Comparison of ENCODE assay signal across 13 mouse cellular contexts in genomic region chr10:84638382-84638781, GRCm38 (mm10).
"Had no signal": no experiment of that assay in that cellular context is flagged by ENCODE, and none has a peak within 500 bp of the region (broad histone marks: within the 10 kb centered on the region; RNA-seq: fewer than 3 reads in every experiment).

No protein-coding gene starts in this region.

- H3K4me3 ChIP-seq: kidney, embryonic 15.5 days; limb, embryonic 13.5 days; liver, embryonic 15.5 days; midbrain, embryonic 10.5 days; neural tube, embryonic 12.5 days had no signal

- H3K4me2 ChIP-seq: kidney, embryonic 15.5 days; limb, embryonic 13.5 days; lung, embryonic 14.5 days; neural tube, embryonic 12.5 days had no signal

- H3K27ac ChIP-seq: kidney, embryonic 15.5 days; limb, embryonic 13.5 days; midbrain, embryonic 10.5 days; neural tube, embryonic 12.5 days had no signal

- H3K4me1 ChIP-seq: kidney, embryonic 15.5 days; limb, embryonic 13.5 days; neural tube, embryonic 12.5 days had no signal

- H3K9ac ChIP-seq: kidney, embryonic 15.5 days; limb, embryonic 13.5 days; liver, embryonic 15.5 days; lung, embryonic 14.5 days; neural tube, embryonic 12.5 days had no signal

- DNase-seq: kidney, postnatal 14 days; left cerebral cortex, postnatal 4 days; lung, embryonic 14.5 days; lung, postnatal 10 days; lung, postnatal 4 days; midbrain, embryonic 14.5 days; retina, postnatal 1 day; thymus, postnatal 36 days had no signal

- H3K27me3 ChIP-seq: kidney, embryonic 15.5 days; limb, embryonic 13.5 days; liver, embryonic 15.5 days; neural tube, embryonic 12.5 days had no signal

- H3K9me3 ChIP-seq: kidney, embryonic 15.5 days; limb, embryonic 13.5 days; liver, embryonic 15.5 days; midbrain, embryonic 10.5 days; neural tube, embryonic 12.5 days had no signal
